Mouse (Mus musculus) spleen, postnatal 4 days (tissue): Measurements from ENCODE around the gene Wdr37.

Source experiments
- DNase-seq, 2 experiments: peaks; one replicate each; pipeline ENCODE4 v3.0.0; 2022; ENCODE audit warnings: low spot score in 2 of 2

Gene Wdr37

GRCm38 (mm10) chr13:8760940-8761339, 110.8 kb downstream of the Wdr37 start:
- DNase-seq: no peak
